ENCODE assay signal across 14 mouse cellular contexts in genomic region chr2:181120922-181121449, GRCm38 (mm10). TPM values are rescaled to one million over a fixed set of nuclear protein-coding genes. Genes with fewer than 3 reads are reported as not detected.
DNase-seq lines count a peak whose midpoint lies in the region; ATAC-seq lines count a peak whose summit lies in the region.
"Had no signal": no experiment of that assay in that cellular context is flagged by ENCODE, and none has a peak within 500 bp of the region (broad histone marks: within the 10 kb centered on the region; RNA-seq: fewer than 3 reads in every experiment).

No protein-coding gene starts in this region.

- 65% methylated on average over 4 of the region's 4 CpGs for WGBS in forebrain, embryonic 14.5 days
- 76% methylated on average over 4 of the region's 4 CpGs for whole genome bisulfite sequencing in midbrain, embryonic 10.5 days

- peaks cover 39% of the 10 kb centered on the region for H3K4me1 ChIP-seq in forebrain, embryonic 14.5 days (ENCODE audit: control insufficient read depth, insufficient read depth, low read length)
- peaks cover 34% of the 10 kb centered on the region for H3K4me1 ChIP-seq in midbrain, embryonic 10.5 days
- H3K4me1 ChIP-seq: limb, embryonic 13.5 days had no signal

- H3K27me3 ChIP-seq in forebrain, embryonic 14.5 days (replicated peaks; ENCODE audit: control insufficient read depth, insufficient read depth, low read length) = no peaks in the 10 kb centered on the region
- H3K27me3 ChIP-seq in midbrain, embryonic 10.5 days (ENCODE audit: low read depth, poor library complexity, severe bottlenecking) = peaks cover 3% of the 10 kb centered on the region

- DNase-seq in embryo, embryonic 10 days (ENCODE audit: low spot score) = peak; percentile 32
- DNase-seq in embryo, embryonic 9.5 days (ENCODE audit: extremely low spot score) = no peak
- DNase-seq in brain, adult 2 months (ENCODE audit: low read depth, low spot score) = peak; percentile 71
- DNase-seq in forebrain, embryonic 14.5 days (ENCODE audit: low spot score) = peak; percentile 91
- DNase-seq in midbrain, embryonic 10.5 days (ENCODE audit: low spot score) = peak; percentile 69
- no peak for DNase-seq in kidney, adult 18-20 months
- DNase-seq in heart, postnatal 14 days = no peak
- no peak for DNase-seq in adrenal gland, adult 8-10 months
- DNase-seq: kidney, postnatal 4 days; lung, adult 2 months; right cerebral cortex, postnatal 14 days had no signal

- H3K9me3 ChIP-seq in forebrain, embryonic 14.5 days (replicated peaks; ENCODE audit: control insufficient read depth, low read length) = no peaks in the 10 kb centered on the region
- no peaks in the 10 kb centered on the region for H3K9me3 ChIP-seq in midbrain, embryonic 10.5 days (replicated peaks)
- H3K9me3 ChIP-seq: G1E; limb, embryonic 13.5 days had no signal

- H3K36me3 ChIP-seq in forebrain, embryonic 14.5 days (ENCODE audit: control insufficient read depth, insufficient read depth, low read length) = no peaks in the 10 kb centered on the region
- no peaks in the 10 kb centered on the region for H3K36me3 ChIP-seq in midbrain, embryonic 10.5 days
- H3K36me3 ChIP-seq: G1E; limb, embryonic 13.5 days had no signal

- H3K9ac ChIP-seq in forebrain, embryonic 14.5 days (ENCODE audit: low read length) = no peak overlapping the region
- H3K9ac ChIP-seq: limb, embryonic 13.5 days had no signal

- no peak overlapping the region for H3K4me3 ChIP-seq in forebrain, embryonic 14.5 days (ENCODE audit: low read depth, low read length)
- no peak overlapping the region for H3K4me3 ChIP-seq in midbrain, embryonic 10.5 days
- H3K4me3 ChIP-seq: limb, embryonic 13.5 days had no signal

- no peak overlapping the region for H3K4me2 ChIP-seq in forebrain, embryonic 14.5 days (ENCODE audit: low read length)
- H3K4me2 ChIP-seq: limb, embryonic 13.5 days had no signal

- ATAC-seq in forebrain, embryonic 14.5 days = peak; percentile 84

- intact Hi-C loops in heart, postnatal 14 days (cut with DNase I) = no loop called here

- peak overlapping the region; percentile 81 for H3K27ac ChIP-seq in forebrain, embryonic 14.5 days (ENCODE audit: low read depth, low read length)
- H3K27ac ChIP-seq in midbrain, embryonic 10.5 days (replicated peaks) = peak overlapping the region; percentile 78
- H3K27ac ChIP-seq: limb, embryonic 13.5 days had no signal

RNA-seq across cellular contexts. Expression of gene Kcnq2, which starts 14.1 kb away (rescaled TPM):
- polyA plus RNA-seq in forebrain, embryonic 14.5 days (2014; fragmentation: Nextera tagmentation; extraction: Ambion mirVana) = 22.8 and 31.2 TPM in 2 replicates
- polyA plus RNA-seq in midbrain, embryonic 10.5 days (2016; fragmentation: Nextera tagmentation; extraction: Ambion mirVana) = 3.5 and 9.7 TPM in 2 replicates
- total RNA-seq in heart, postnatal 14 days (2021) = under 1 TPM in 1 of 2 experiments, not detected in 1; 0.22 TPM
- 10 to 100 TPM in 2 of 4 experiments, 1 to 10 TPM in 2; 5.8 to 14.8 (median 10.0) TPM for total RNA-seq in adrenal gland, adult 8-10 months (2022)
- total RNA-seq: monocyte, adult 5-6 weeks had no signal
- polyA plus RNA-seq: G1E had no signal

RNA-seq across cellular contexts. Expression of gene Eef1a2, which starts 35.8 kb away (rescaled TPM):
- 5.1 and 5.9 TPM in 2 replicates for polyA plus RNA-seq in forebrain, embryonic 14.5 days (2014; fragmentation: Nextera tagmentation; extraction: Ambion mirVana)
- 0.29 TPM in 1 of 2 replicates, not detected in the other for polyA plus RNA-seq in midbrain, embryonic 10.5 days (2016; fragmentation: Nextera tagmentation; extraction: Ambion mirVana)
- total RNA-seq in heart, postnatal 14 days (2021) = 1,000 to 10,000 TPM in 1 of 2 experiments, 100 to 1,000 TPM in 1; 981 to 1,021 TPM
- total RNA-seq in adrenal gland, adult 8-10 months (2022) = 10 to 100 TPM; 65.8 to 85.9 (median 68.2) TPM
- total RNA-seq: monocyte, adult 5-6 weeks had no signal
- polyA plus RNA-seq: G1E; limb, embryonic 13.5 days had no signal

Comparison
In these comparisons a context has a peak if more than half of its experiments do, and no peak if none do; other contexts are left out.
1. DNase-seq: peak in embryo, embryonic 10 days (single experiment), brain, adult 2 months (single experiment), forebrain, embryonic 14.5 days (single experiment) and midbrain, embryonic 10.5 days (single experiment); none in embryo, embryonic 9.5 days (single experiment), kidney, adult 18-20 months (single experiment), heart, postnatal 14 days (0 of 2) and adrenal gland, adult 8-10 months (single experiment).
2. RNA of gene Kcnq2, which starts 14.1 kb away (total RNA-seq): 5.8 to 14.8 TPM in adrenal gland, adult 8-10 months; 0.22 TPM in heart, postnatal 14 days; every median in the first group is over 4 times any median in the second.
3. RNA of gene Eef1a2, which starts 35.8 kb away (total RNA-seq): 981 to 1,021 TPM in heart, postnatal 14 days; 65.8 to 85.9 TPM in adrenal gland, adult 8-10 months; every median in the first group is over 10 times any median in the second.